Mouse (Mus musculus) retina, postnatal 7 days (tissue): ENCODE measurements around the gene Pcbp1.

Experiments used
- DNase-seq: peaks from one replicate; pipeline ENCODE4 v3.0.0-alpha.2; 2012; ENCODE audit warnings: low read depth, low spot score

The Pcbp1 gene

GRCm38 (mm10) chr6:86523755-86524434 lies 2.2 kb downstream of the Pcbp1 start:
- no peak for DNase-seq

GRCm38 (mm10) chr6:86523242-86523754 lies 2.8 kb downstream of the Pcbp1 start:
- DNase-seq = no peak

GRCm38 (mm10) chr6:86522001-86522911 lies 3.9 kb downstream of the Pcbp1 start:
- no peak for DNase-seq

- DNase-seq = no peak
These were observed 6.3 kb downstream of the Pcbp1 start for GRCm38 (mm10) chr6:86519767-86520345.

GRCm38 (mm10) chr6:86516021-86516420 lies 10.1 kb downstream of the Pcbp1 start:
- no peak for DNase-seq

GRCm38 (mm10) chr6:86513296-86513695 lies 12.8 kb downstream of the Pcbp1 start:
- no peak for DNase-seq

GRCm38 (mm10) chr6:86510979-86511378 lies 15.1 kb downstream of the Pcbp1 start:
- DNase-seq = no peak

GRCm38 (mm10) chr6:86509866-86510200 lies 16.3 kb downstream of the Pcbp1 start:
- DNase-seq = no peak

GRCm38 (mm10) chr6:86509194-86509865 lies 16.8 kb downstream of the Pcbp1 start:
- DNase-seq = no peak

- DNase-seq = no peak
These were observed 17.4 kb downstream of the Pcbp1 start for GRCm38 (mm10) chr6:86508736-86509135.

GRCm38 (mm10) chr6:86507116-86507515 lies 19.0 kb downstream of the Pcbp1 start:
- no peak for DNase-seq

GRCm38 (mm10) chr6:86506309-86506708 lies 19.8 kb downstream of the Pcbp1 start:
- DNase-seq = no peak

- DNase-seq = no peak
These were observed 20.4 kb downstream of the Pcbp1 start for GRCm38 (mm10) chr6:86505671-86506070.

- DNase-seq = no peak
These were observed 22.6 kb downstream of the Pcbp1 start for GRCm38 (mm10) chr6:86503513-86503912.

- DNase-seq = no peak
These were observed 26.5 kb downstream of the Pcbp1 start for GRCm38 (mm10) chr6:86499571-86500109.

GRCm38 (mm10) chr6:86497942-86498732 lies 28.0 kb downstream of the Pcbp1 start:
- DNase-seq = no peak

- DNase-seq = no peak
These were observed 28.9 kb downstream of the Pcbp1 start for GRCm38 (mm10) chr6:86497071-86497815.

- DNase-seq = no peak
These were observed 29.5 kb downstream of the Pcbp1 start for GRCm38 (mm10) chr6:86496585-86496984.

- DNase-seq = no peak
These were observed 30.0 kb downstream of the Pcbp1 start for GRCm38 (mm10) chr6:86496127-86496526.

GRCm38 (mm10) chr6:86495661-86496060 lies 30.5 kb downstream of the Pcbp1 start:
- no peak for DNase-seq
